Mouse (Mus musculus): ENCODE results near the gene F11r. TPM values are rescaled to one million over a fixed set of nuclear protein-coding genes. Genes with fewer than 3 reads are reported as not detected.

The F11r gene
- total RNA-seq (2014; rRNA removed; ENCODE audit: low replicate concordance) (45.6 and 75.5 TPM in 2 replicates), polyA plus RNA-seq (2015; fragmentation: Nextera tagmentation; extraction: Ambion mirVana) (75.8 and 78.3 TPM in 2 replicates)

GRCm38 (mm10) chr1:171437264-171438013 lies at the start of gene F11r:
Gene F11r, plus strand, starts transcription at chr1:171437535.
- Histone ChIP-seq H3K4me1 (ENCODE audit: control insufficient read depth, insufficient read depth) (peaks cover 34% of the 10 kb centered on the region), H3K4me2 (ENCODE audit: low read depth, low read length) (peak within 1 kb of the TSS; percentile 81), H3K27me3 (ENCODE audit: control insufficient read depth, insufficient read depth, low read length) (no peaks in the 10 kb centered on the region), H3K4me3 (ENCODE audit: low read depth, low read length) (peak within 1 kb of the TSS; percentile 71), H3K9me3 (replicated peaks; ENCODE audit: control insufficient read depth, low read length) (no peaks in the 10 kb centered on the region), H3K36me3 (replicated peaks; ENCODE audit: control insufficient read depth, insufficient read depth, low read length) (no peaks in the 10 kb centered on the region), H3K9ac (replicated peaks; ENCODE audit: low read depth, low read length) (peak within 1 kb of the TSS; percentile 80), H3K27ac (ENCODE audit: low read depth) (peak within 1 kb of the TSS; percentile 88)
- ATAC-seq (ENCODE audit: insufficient read depth, low read depth) (peak; percentile 77), DNase-seq (ENCODE audit: low spot score) (peak; percentile 74)
- no peak for TF ChIP-seq EP300 (IDR thresholded peaks at IDR 0.05; ENCODE audit: low read depth)
- TF ChIP-seq CTCF (IDR thresholded peaks at IDR 0.05; ENCODE audit: low read depth): peak; percentile 23
- WGBS: 1% methylated on average over 46 of the region's 46 CpGs

DNA sequence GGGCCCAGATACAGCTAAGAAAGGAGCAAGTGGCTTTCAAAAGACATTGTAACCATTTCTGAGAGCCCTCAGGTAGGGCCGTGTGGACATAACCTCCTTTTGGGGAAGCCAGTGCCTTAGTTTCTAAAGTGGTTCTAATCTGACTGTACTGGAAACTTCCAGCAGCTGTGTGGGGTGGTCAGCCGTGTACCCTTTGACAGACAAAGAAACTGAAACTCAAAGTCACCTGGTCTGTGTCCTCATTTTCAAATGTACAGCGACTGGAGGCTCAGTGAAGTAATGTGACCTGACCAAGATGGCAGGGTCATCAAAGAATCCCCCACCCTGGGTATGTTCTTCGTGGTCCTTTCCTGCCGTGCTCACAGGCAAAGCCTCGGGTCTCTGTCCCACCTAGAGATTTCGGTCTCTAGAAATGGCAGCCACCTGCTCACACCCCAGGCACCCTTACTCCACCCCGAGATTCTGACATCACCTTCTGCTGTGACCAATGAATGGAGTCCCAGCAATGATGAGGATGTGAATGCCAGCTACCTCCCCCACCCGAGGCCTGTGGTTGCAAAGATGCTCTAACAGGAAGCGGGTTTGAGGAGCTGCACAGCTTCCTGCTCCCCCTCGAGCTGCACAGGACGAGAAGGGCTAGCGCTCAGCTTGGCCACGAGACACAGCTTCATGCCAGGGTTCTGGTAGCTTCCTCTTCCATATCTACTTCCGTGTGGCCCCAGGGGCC lies 48.8 kb upstream of the F11r start, which contains the start of gene Arhgap30:
Arhgap30 (plus strand) TSS at position 579 of the 727 bp plus-strand sequence.
- WGBS: 69% methylated on average over 15 of the region's 15 CpGs
- H3K9me3 ChIP-seq (replicated peaks; ENCODE audit: control insufficient read depth, low read length): no peaks in the 10 kb centered on the region
- no peak for ATAC-seq (ENCODE audit: insufficient read depth, low read depth)
- peak within 1 kb of the TSS; percentile 27; the same call in 1 of the 2 replicates for H3K4me3 ChIP-seq (ENCODE audit: low read depth, low read length)
- peak within 1 kb of the TSS; percentile 19; the same call in 1 of the 2 replicates for H3K4me2 ChIP-seq (ENCODE audit: low read depth, low read length)
- H3K27ac ChIP-seq (ENCODE audit: low read depth): peak within 1 kb of the TSS; percentile 40; the same call in 1 of the 2 replicates
- no peak for DNase-seq (ENCODE audit: low spot score)
- no peaks in the 10 kb centered on the region for H3K4me1 ChIP-seq (ENCODE audit: control insufficient read depth, insufficient read depth)
- H3K27me3 ChIP-seq (ENCODE audit: control insufficient read depth, insufficient read depth, low read length): no peaks in the 10 kb centered on the region
- no peak for TF ChIP-seq EP300 (IDR thresholded peaks at IDR 0.05; ENCODE audit: low read depth)
- TF ChIP-seq CTCF (IDR thresholded peaks at IDR 0.05; ENCODE audit: low read depth): no peak
- H3K9ac ChIP-seq (replicated peaks; ENCODE audit: low read depth, low read length): no peak within 1 kb of the TSS
- H3K36me3 ChIP-seq (replicated peaks; ENCODE audit: control insufficient read depth, insufficient read depth, low read length): no peaks in the 10 kb centered on the region

GRCm38 (mm10) chr1:171390101-171390500 lies 47.2 kb upstream of the F11r start:
- no peaks in the 10 kb centered on the region for H3K4me1 ChIP-seq (ENCODE audit: control insufficient read depth, insufficient read depth)
- H3K27me3 ChIP-seq (ENCODE audit: control insufficient read depth, insufficient read depth, low read length): no peaks in the 10 kb centered on the region
- WGBS: 77% methylated on average over 4 of the region's 4 CpGs
- no peaks in the 10 kb centered on the region for H3K9me3 ChIP-seq (replicated peaks; ENCODE audit: control insufficient read depth, low read length)
- no peak overlapping the region for H3K9ac ChIP-seq (replicated peaks; ENCODE audit: low read depth, low read length)
- peak overlapping the region; percentile 19; the same call in 1 of the 2 replicates for H3K4me2 ChIP-seq (ENCODE audit: low read depth, low read length)
- H3K4me3 ChIP-seq (ENCODE audit: low read depth, low read length): peak overlapping the region; percentile 27; the same call in 1 of the 2 replicates
- H3K27ac ChIP-seq (ENCODE audit: low read depth): no peak overlapping the region
- DNase-seq (ENCODE audit: low spot score) (no peak), ATAC-seq (ENCODE audit: insufficient read depth, low read depth) (no peak)
- H3K36me3 ChIP-seq (replicated peaks; ENCODE audit: control insufficient read depth, insufficient read depth, low read length): no peaks in the 10 kb centered on the region
- TF ChIP-seq CTCF (IDR thresholded peaks at IDR 0.05; ENCODE audit: low read depth): no peak
- TF ChIP-seq EP300 (IDR thresholded peaks at IDR 0.05; ENCODE audit: low read depth): no peak

DNA sequence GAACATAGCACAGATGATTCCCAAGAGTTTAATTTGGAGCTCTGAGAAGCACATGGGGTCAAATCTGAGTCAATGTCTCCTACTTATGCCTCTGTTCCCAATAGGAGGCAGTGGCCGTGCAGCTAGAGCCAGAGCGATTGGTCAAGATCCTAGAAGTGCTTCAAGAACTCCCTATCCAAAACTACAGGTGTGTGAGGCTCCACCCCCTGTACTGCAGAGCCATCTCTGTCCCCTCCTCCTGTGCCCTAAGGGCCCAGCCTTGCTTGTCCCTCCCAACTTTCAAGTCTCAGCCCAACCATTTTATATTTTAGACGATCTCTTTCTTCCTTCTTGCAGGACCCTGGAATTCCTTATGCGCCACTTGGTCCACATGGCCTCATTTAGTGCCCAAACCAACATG lies 35.5 kb upstream of the F11r start:
- no peak for TF ChIP-seq EP300 (IDR thresholded peaks at IDR 0.05; ENCODE audit: low read depth)
- no peak for TF ChIP-seq CTCF (IDR thresholded peaks at IDR 0.05; ENCODE audit: low read depth)
- H3K4me1 ChIP-seq (ENCODE audit: control insufficient read depth, insufficient read depth): no peaks in the 10 kb centered on the region
- no peaks in the 10 kb centered on the region for H3K9me3 ChIP-seq (replicated peaks; ENCODE audit: control insufficient read depth, low read length)
- no peaks in the 10 kb centered on the region for H3K36me3 ChIP-seq (replicated peaks; ENCODE audit: control insufficient read depth, insufficient read depth, low read length)
- H3K4me3 ChIP-seq (ENCODE audit: low read depth, low read length): no peak overlapping the region
- H3K4me2 ChIP-seq (ENCODE audit: low read depth, low read length): no peak overlapping the region
- ATAC-seq (ENCODE audit: insufficient read depth, low read depth) (no peak), DNase-seq (ENCODE audit: low spot score) (no peak)
- WGBS: 80% methylated on average over 4 of the region's 4 CpGs
- H3K27ac ChIP-seq (ENCODE audit: low read depth): no peak overlapping the region
- H3K9ac ChIP-seq (replicated peaks; ENCODE audit: low read depth, low read length): no peak overlapping the region
- no peaks in the 10 kb centered on the region for H3K27me3 ChIP-seq (ENCODE audit: control insufficient read depth, insufficient read depth, low read length)

GRCm38 (mm10) chr1:171402991-171403390 lies 34.3 kb upstream of the F11r start:
- ATAC-seq (ENCODE audit: insufficient read depth, low read depth): no peak
- 75% methylated on average over 9 of the region's 9 CpGs for WGBS
- H3K27ac ChIP-seq (ENCODE audit: low read depth): no peak overlapping the region

More at GRCm38 (mm10) chr1:171402991-171403390, 34.3 kb upstream of the F11r start:
- TF ChIP-seq EP300 (IDR thresholded peaks at IDR 0.05; ENCODE audit: low read depth) (no peak), CTCF (IDR thresholded peaks at IDR 0.05; ENCODE audit: low read depth) (no peak)
- no peaks in the 10 kb centered on the region for H3K27me3 ChIP-seq (ENCODE audit: control insufficient read depth, insufficient read depth, low read length)
- H3K9ac ChIP-seq (replicated peaks; ENCODE audit: low read depth, low read length): no peak overlapping the region
- H3K4me2 ChIP-seq (ENCODE audit: low read depth, low read length): no peak overlapping the region
- H3K4me3 ChIP-seq (ENCODE audit: low read depth, low read length): no peak overlapping the region
- H3K9me3 ChIP-seq (replicated peaks; ENCODE audit: control insufficient read depth, low read length): no peaks in the 10 kb centered on the region
- H3K36me3 ChIP-seq (replicated peaks; ENCODE audit: control insufficient read depth, insufficient read depth, low read length): no peaks in the 10 kb centered on the region
- H3K4me1 ChIP-seq (ENCODE audit: control insufficient read depth, insufficient read depth): no peaks in the 10 kb centered on the region
- no peak for DNase-seq (ENCODE audit: low spot score)

All from heart, postnatal 0 days (tissue).